Mouse (Mus musculus) hindbrain, embryonic 12.5 days (tissue): ENCODE results near the gene Itgb7. TPM values are rescaled to one million over a fixed set of nuclear protein-coding genes. Genes with fewer than 3 reads are reported as not detected.

ENCODE experiments used
- ATAC-seq: fragments of 200-750 bp; cut with Nextera tagmentation; 2 replicates; pipeline ENCODE4 v1.8.0; 2017; ENCODE audit warnings: moderate TSS enrichment; ENCODE audit not compliant: low FRiP score
- H3K27ac ChIP-seq: fragments of 300-500 bp; sonication (generic); 2 replicates; pipeline ENCODE4 v1.5.1; 2016; ENCODE audit warnings: mild to moderate bottlenecking
- H3K27me3 ChIP-seq: fragments of 300-500 bp; sonication (generic); 2 replicates; pipeline ENCODE4 v1.6.1; 2016; ENCODE audit warnings: mild to moderate bottlenecking
- H3K36me3 ChIP-seq: fragments of 300-500 bp; sonication (generic); 2 replicates; pipeline ENCODE4 v1.6.1; 2016; ENCODE audit warnings: mild to moderate bottlenecking
- H3K4me1 ChIP-seq: fragments of 300-500 bp; sonication (generic); 2 replicates; pipeline ENCODE4 v1.6.1; 2016
- H3K4me2 ChIP-seq: fragments of 300-500 bp; sonication (generic); replicated peaks from 2 replicates; pipeline ENCODE4 v1.6.1; 2016; ENCODE audit warnings: mild to moderate bottlenecking
- H3K4me3 ChIP-seq: fragments of 300-500 bp; sonication (generic); 2 replicates; pipeline ENCODE4 v1.5.1; 2016; ENCODE audit warnings: mild to moderate bottlenecking
- H3K9ac ChIP-seq: fragments of 300-500 bp; sonication (generic); 2 replicates; pipeline ENCODE4 v1.6.1; 2016; ENCODE audit warnings: mild to moderate bottlenecking, moderate library complexity
- H3K9me3 ChIP-seq: fragments of 300-500 bp; sonication (generic); replicated peaks from 2 replicates; pipeline ENCODE4 v1.6.1; 2016; ENCODE audit warnings: mild to moderate bottlenecking
- WGBS: fragments of 180-500 bp; shearing (Covaris S2); methylation state at CpG from one replicate; pipeline ENCODE4 v1.1.7; 2016; 5-methylcytosine and 5-hydroxymethylcytosine counted together
- polyA plus RNA-seq: library from polyadenylated mRNA; unstranded; fragments of >200 nt; fragmentation: Nextera tagmentation; extraction: Ambion mirVana; gene quantifications from 2 replicates; pipeline ENCODE4 v1.2.1, GENCODE M21; 2016

The Itgb7 gene
- polyA plus RNA-seq, 1 experiment from 2014 or later, result 2.2 TPM

GRCm38 (mm10) chr15:102258581-102259253 is 27.0 kb upstream of the Itgb7 start:
- no peaks in the 10 kb centered on the region for H3K36me3 ChIP-seq
- no peak overlapping the region for H3K9ac ChIP-seq
- 11% methylated on average over 11 of the region's 11 CpGs for WGBS
- no peaks in the 10 kb centered on the region for H3K9me3 ChIP-seq
- peak overlapping the region; percentile 83; the same call in 1 of the 2 replicates for H3K27ac ChIP-seq
- H3K4me3 ChIP-seq, result no peak overlapping the region
- ATAC-seq, result no peak
- peaks cover 76% of the 10 kb centered on the region for H3K27me3 ChIP-seq
- H3K4me2 ChIP-seq, result peak overlapping the region; percentile 91; the same call in 1 of the 2 replicates
- H3K4me1 ChIP-seq, result peaks cover 29% of the 10 kb centered on the region

DNA sequence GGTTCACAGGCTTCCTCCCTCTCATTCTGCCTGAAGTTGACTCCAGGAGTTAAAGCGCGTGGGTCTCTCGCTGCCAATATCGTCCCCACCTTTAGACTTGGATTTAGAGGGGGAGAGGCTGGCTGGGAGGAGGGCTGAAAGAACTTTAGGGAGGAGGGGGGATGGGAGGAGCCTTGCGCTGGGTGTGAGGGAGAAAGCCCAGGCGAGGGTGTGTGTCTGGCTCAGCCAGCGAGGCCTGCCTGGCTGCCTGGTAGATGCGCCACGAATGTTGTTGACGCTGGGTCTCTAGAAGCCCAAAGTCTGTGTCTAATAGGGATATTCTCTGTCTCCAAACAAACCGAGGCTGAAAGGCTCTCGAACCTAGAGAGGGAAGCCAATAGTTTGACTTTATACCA is 26.3 kb upstream of the Itgb7 start:
- H3K36me3 ChIP-seq, result no peaks in the 10 kb centered on the region
- peak overlapping the region; percentile 56 for H3K4me3 ChIP-seq
- 5% methylated on average over 12 of the region's 12 CpGs for WGBS
- no peak for ATAC-seq
- H3K27ac ChIP-seq, result peak overlapping the region; percentile 83
- peaks cover 29% of the 10 kb centered on the region for H3K4me1 ChIP-seq
- H3K9me3 ChIP-seq, result no peaks in the 10 kb centered on the region
- peak overlapping the region; percentile 91 for H3K4me2 ChIP-seq
- H3K9ac ChIP-seq, result no peak overlapping the region
- H3K27me3 ChIP-seq, result peaks cover 71% of the 10 kb centered on the region

DNA sequence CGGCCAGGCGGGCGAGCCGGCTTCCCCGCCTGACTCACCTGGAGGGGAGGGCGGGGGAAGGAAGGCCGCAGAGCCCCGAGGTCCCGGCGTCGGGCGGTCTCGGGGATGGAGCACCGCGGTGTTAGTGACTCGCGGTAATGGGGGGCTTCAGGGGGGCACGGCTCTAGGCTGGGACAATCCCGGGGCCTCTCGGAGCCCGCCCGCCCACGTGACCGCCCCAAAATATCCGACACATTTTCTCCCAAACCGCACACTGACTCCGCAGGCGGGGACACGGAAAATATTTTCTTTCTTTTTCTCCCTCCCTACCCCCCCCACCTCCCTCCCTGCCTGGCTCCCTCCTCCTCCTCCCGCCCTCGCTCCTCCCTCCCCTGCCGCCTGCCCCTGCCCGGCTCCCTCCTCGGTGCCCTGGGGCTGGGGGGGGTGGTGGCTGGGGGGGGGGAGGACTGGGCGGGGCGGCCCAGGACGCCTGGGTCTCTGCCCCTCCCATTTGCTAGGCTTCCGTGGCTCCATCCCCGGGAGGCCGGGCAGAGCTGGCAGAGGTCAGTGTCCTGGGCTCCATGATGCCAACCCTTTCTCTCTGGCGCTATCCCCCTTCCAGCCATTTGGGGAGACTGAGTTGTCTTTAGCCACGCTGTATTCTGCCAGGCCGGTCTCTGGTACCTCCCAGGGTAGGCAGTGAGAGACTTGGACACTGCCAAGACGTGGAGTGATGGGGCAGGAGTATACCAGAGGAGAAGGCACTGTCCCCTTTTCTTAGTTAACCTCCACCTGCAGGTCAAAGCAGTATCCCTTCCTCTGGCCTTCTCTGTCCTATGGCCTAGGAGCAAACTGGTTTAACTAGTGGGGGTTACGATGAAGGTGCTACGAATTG is 25.7 kb upstream of the Itgb7 start, which contains the start of gene Rarg:
Gene Rarg, minus strand, starts transcription at position 316 of the 874 bp plus-strand sequence.
- peak within 1 kb of the TSS; percentile 83 for H3K27ac ChIP-seq
- peaks cover 73% of the 10 kb centered on the region for H3K27me3 ChIP-seq
- no peak for ATAC-seq
- H3K9me3 ChIP-seq, result no peaks in the 10 kb centered on the region
- no peaks in the 10 kb centered on the region for H3K36me3 ChIP-seq
- H3K4me2 ChIP-seq, result peak within 1 kb of the TSS; percentile 91
- peaks cover 29% of the 10 kb centered on the region for H3K4me1 ChIP-seq
- peak within 1 kb of the TSS; percentile 75 for H3K9ac ChIP-seq
- peak within 1 kb of the TSS; percentile 56 for H3K4me3 ChIP-seq
- under 1% methylated on average over 40 of the region's 46 CpGs for WGBS

- peak overlapping the region; percentile 75 for H3K9ac ChIP-seq
- no peaks in the 10 kb centered on the region for H3K9me3 ChIP-seq
- WGBS, result 6% methylated on average over 22 of the region's 22 CpGs
- H3K4me1 ChIP-seq, result peaks cover 29% of the 10 kb centered on the region
- peaks cover 76% of the 10 kb centered on the region for H3K27me3 ChIP-seq
- H3K36me3 ChIP-seq, result no peaks in the 10 kb centered on the region
- H3K4me3 ChIP-seq, result peak overlapping the region; percentile 56
- H3K27ac ChIP-seq, result peak overlapping the region; percentile 83
- no peak for ATAC-seq
- peak overlapping the region; percentile 91 for H3K4me2 ChIP-seq
Measured at GRCm38 (mm10) chr15:102256431-102257201, 24.9 kb upstream of the Itgb7 start.

- Histone ChIP-seq H3K4me3 (peak overlapping the region; percentile 56), H3K9ac (peak overlapping the region; percentile 75), H3K27ac (peak overlapping the region; percentile 83; the same call in 1 of the 2 replicates), H3K4me1 (peaks cover 29% of the 10 kb centered on the region), H3K9me3 (no peaks in the 10 kb centered on the region), H3K36me3 (no peaks in the 10 kb centered on the region), H3K27me3 (peaks cover 83% of the 10 kb centered on the region), H3K4me2 (peak overlapping the region; percentile 91)
- WGBS, result 36% methylated on average over 13 of the region's 14 CpGs
- no peak for ATAC-seq
Measured at GRCm38 (mm10) chr15:102255547-102256255, 24.0 kb upstream of the Itgb7 start.

- peaks cover 85% of the 10 kb centered on the region for H3K27me3 ChIP-seq
- no peak overlapping the region for H3K27ac ChIP-seq
- no peak for ATAC-seq
Measured at GRCm38 (mm10) chr15:102250521-102250920, 18.8 kb upstream of the Itgb7 start.

DNA sequence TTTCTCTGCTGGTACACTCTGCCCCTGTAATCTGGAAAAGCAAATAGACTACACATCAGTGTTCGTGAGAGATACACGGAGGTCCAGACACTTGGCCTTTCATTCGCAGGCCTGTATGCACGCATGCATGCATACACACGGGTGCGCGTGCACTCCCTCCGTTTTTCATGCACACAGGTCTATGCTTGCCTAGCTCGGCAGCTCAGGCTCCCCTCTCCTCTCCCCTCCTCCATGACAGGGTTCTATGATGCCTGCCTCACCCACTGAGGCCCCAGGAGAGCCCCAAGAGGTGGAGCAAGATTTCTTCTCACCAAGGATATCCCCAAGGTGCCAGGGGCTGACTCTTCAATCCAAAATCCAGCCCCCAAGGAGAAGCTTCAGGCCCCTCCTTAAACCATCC is 18.2 kb upstream of the Itgb7 start:
- Histone ChIP-seq H3K4me2 (peak overlapping the region; percentile 97), H3K9me3 (no peaks in the 10 kb centered on the region), H3K4me1 (peaks cover 33% of the 10 kb centered on the region), H3K27ac (peak overlapping the region; percentile 81), H3K9ac (no peak overlapping the region), H3K36me3 (no peaks in the 10 kb centered on the region), H3K27me3 (peaks cover 85% of the 10 kb centered on the region), H3K4me3 (no peak overlapping the region)
- 43% methylated on average over 9 of the region's 9 CpGs for WGBS
- no peak for ATAC-seq

More at GRCm38 (mm10) chr15:102250521-102250920, 18.8 kb upstream of the Itgb7 start:
- 57% methylated on average over 5 of the region's 5 CpGs for WGBS
- H3K9me3 ChIP-seq, result no peaks in the 10 kb centered on the region
- H3K4me2 ChIP-seq, result no peak overlapping the region
- no peak overlapping the region for H3K9ac ChIP-seq
- H3K4me3 ChIP-seq, result no peak overlapping the region
- no peaks in the 10 kb centered on the region for H3K36me3 ChIP-seq
- peaks cover 30% of the 10 kb centered on the region for H3K4me1 ChIP-seq

DNA sequence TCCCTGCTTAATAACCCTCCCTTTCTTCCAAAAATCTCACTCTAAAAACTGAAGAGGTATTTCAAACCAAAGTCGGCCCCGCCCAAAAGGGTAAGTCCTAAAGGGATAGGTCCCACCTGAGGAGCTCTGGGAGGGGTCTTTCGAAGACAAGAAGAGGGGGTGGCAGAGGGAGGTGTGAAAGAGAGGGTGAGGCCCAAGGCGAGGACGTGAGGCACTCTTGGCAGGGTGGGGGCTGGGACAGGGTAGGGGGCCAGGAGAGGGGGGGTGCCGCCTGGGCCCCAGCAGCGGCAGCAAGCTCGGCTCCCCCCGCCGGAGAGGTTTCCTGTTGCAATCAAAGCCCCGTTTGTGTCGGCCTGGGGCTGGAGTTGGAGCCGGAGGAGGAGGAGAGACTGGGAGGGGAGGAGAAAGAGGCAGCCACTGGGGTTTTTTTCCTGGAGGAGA is 17.5 kb upstream of the Itgb7 start:
- no peaks in the 10 kb centered on the region for H3K36me3 ChIP-seq
- H3K27me3 ChIP-seq, result peaks cover 85% of the 10 kb centered on the region
- 0 out of 2 replicates have a peak overlapping the region, but pooled peaks have one; percentile 3 for H3K4me3 ChIP-seq
- H3K9me3 ChIP-seq, result no peaks in the 10 kb centered on the region
- H3K4me1 ChIP-seq, result peaks cover 35% of the 10 kb centered on the region
- peak overlapping the region; percentile 81 for H3K27ac ChIP-seq
- WGBS, result 2% methylated on average over 13 of the region's 13 CpGs
- H3K4me2 ChIP-seq, result peak overlapping the region; percentile 97
- ATAC-seq, result no peak
- 0 out of 2 replicates have a peak overlapping the region, but pooled peaks have one; percentile 23 for H3K9ac ChIP-seq

GRCm38 (mm10) chr15:102248812-102249191 is 17.1 kb upstream of the Itgb7 start:
- Histone ChIP-seq H3K9ac (no peak overlapping the region), H3K4me2 (peak overlapping the region; percentile 97), H3K36me3 (no peaks in the 10 kb centered on the region), H3K4me1 (peaks cover 39% of the 10 kb centered on the region), H3K4me3 (peak overlapping the region; percentile 57; the same call in 1 of the 2 replicates), H3K27me3 (peaks cover 85% of the 10 kb centered on the region), H3K9me3 (no peaks in the 10 kb centered on the region), H3K27ac (peak overlapping the region; percentile 81)
- WGBS, result 11% methylated on average over 3 of the region's 3 CpGs
- ATAC-seq, result no peak

- H3K4me2 ChIP-seq, result peak overlapping the region; percentile 97
- H3K9ac ChIP-seq, result peak overlapping the region; percentile 60
- peak overlapping the region; percentile 57 for H3K4me3 ChIP-seq
- no peaks in the 10 kb centered on the region for H3K9me3 ChIP-seq
- peak overlapping the region; percentile 86 for H3K27ac ChIP-seq
- WGBS, result 7% methylated on average over 8 of the region's 8 CpGs
- no peak for ATAC-seq
- no peaks in the 10 kb centered on the region for H3K36me3 ChIP-seq
- H3K27me3 ChIP-seq, result peaks cover 90% of the 10 kb centered on the region
- H3K4me1 ChIP-seq, result peaks cover 44% of the 10 kb centered on the region
Measured at GRCm38 (mm10) chr15:102248131-102248811, 16.5 kb upstream of the Itgb7 start.
